Mouse (Mus musculus): ENCODE data around the gene Arid3a.

DNA sequence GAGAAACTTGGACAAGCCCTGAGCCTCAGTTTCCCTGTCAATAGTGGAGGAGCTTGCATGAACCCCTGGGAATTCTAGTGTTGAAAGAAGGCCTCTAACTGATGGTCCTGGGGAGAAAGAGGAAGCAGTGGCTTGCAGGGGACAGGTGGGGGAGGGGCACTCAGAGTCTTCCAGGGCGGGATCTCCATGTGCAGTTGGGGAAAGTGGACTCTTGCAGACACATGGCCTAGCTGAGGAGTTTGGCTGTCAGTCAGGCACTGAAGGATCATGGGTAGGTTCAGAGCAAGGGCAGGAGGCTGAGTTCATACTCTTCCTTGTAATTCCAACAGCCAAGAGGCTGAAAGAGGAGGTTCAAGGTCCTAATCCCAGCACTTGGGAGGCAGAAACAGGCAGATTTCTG, 49.7 kb upstream of the Arid3a start:
- TF ChIP-seq CTCF (IDR thresholded peaks at IDR 0.05; ENCODE audit: low read depth, low read length) (no peak), POLR2A (IDR thresholded peaks at IDR 0.05; ENCODE audit: borderline replicate concordance, low read depth, low read length) (no peak)

Measured in bone marrow macrophage, adult 2 months (primary cell).